ENCODE assay signal across 40 mouse cellular contexts in the genomic region with DNA sequence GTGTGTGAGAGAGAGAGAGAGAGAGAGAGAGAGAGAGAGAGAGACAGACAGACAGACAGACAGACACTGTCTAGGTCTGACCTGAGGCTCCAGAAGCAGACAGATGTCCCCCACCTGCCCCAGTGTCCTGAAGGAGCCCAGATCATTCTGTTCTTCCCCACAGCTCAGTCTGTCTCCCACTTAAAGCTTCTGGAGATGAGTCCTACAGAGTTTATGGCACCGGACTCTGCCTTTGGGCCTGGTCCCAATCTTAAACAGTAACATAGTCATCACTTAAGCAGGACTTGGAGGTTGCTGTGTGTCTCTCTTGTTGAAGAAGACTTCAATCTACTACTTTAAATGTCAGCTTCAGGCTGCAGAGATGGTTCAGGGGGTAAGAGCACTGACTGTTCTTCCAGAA. TPM values are rescaled to one million over a fixed set of nuclear protein-coding genes. Genes with fewer than 3 reads are reported as not detected.
"Had no signal": no experiment of that assay in that cellular context is flagged by ENCODE, and none has a peak within 500 bp of the region (broad histone marks: within the 10 kb centered on the region; RNA-seq: fewer than 3 reads in every experiment).

No protein-coding gene starts in this region.

- H3K36me3 ChIP-seq: limb, embryonic 10.5 days; limb, embryonic 12.5 days; limb, embryonic 13.5 days; lung, embryonic 15.5 days; midbrain, embryonic 10.5 days; midbrain, embryonic 12.5 days; midbrain, embryonic 15.5 days; neural tube, embryonic 12.5 days had no signal

- H3K27ac ChIP-seq: limb, embryonic 10.5 days; limb, embryonic 12.5 days; limb, embryonic 13.5 days; limb, embryonic 15.5 days; liver, embryonic 12.5 days; liver, embryonic 13.5 days; liver, embryonic 14.5 days; liver, embryonic 15.5 days; lung, embryonic 15.5 days; macrophage; midbrain, embryonic 10.5 days; midbrain, embryonic 12.5 days; midbrain, embryonic 13.5 days; midbrain, embryonic 15.5 days; neural tube, embryonic 12.5 days had no signal

- H3K4me3 ChIP-seq: limb, embryonic 10.5 days; limb, embryonic 12.5 days; limb, embryonic 13.5 days; limb, embryonic 15.5 days; liver, embryonic 12.5 days; liver, embryonic 13.5 days; liver, embryonic 15.5 days; lung, embryonic 15.5 days; megakaryocyte, embryonic 14.5 days; midbrain, embryonic 10.5 days; midbrain, embryonic 12.5 days; midbrain, embryonic 13.5 days; midbrain, embryonic 15.5 days; myocyte; neural tube, embryonic 12.5 days had no signal

- H3K27me3 ChIP-seq: limb, embryonic 12.5 days; limb, embryonic 13.5 days; limb, embryonic 15.5 days; liver, embryonic 12.5 days; liver, embryonic 13.5 days; liver, embryonic 15.5 days; lung, embryonic 15.5 days; megakaryocyte, embryonic 14.5 days; midbrain, embryonic 12.5 days; midbrain, embryonic 13.5 days; midbrain, embryonic 15.5 days; neural tube, embryonic 12.5 days had no signal

- H3K9me3 ChIP-seq: limb, embryonic 10.5 days; limb, embryonic 12.5 days; limb, embryonic 13.5 days; limb, embryonic 15.5 days; liver, embryonic 12.5 days; liver, embryonic 13.5 days; liver, embryonic 15.5 days; lung, embryonic 15.5 days; megakaryocyte, embryonic 14.5 days; midbrain, embryonic 10.5 days; midbrain, embryonic 12.5 days; midbrain, embryonic 13.5 days; midbrain, embryonic 15.5 days; neural tube, embryonic 12.5 days had no signal

- H3K4me1 ChIP-seq: limb, embryonic 10.5 days; limb, embryonic 12.5 days; limb, embryonic 13.5 days; limb, embryonic 15.5 days; liver, embryonic 12.5 days; liver, embryonic 13.5 days; liver, embryonic 15.5 days; lung, embryonic 15.5 days; midbrain, embryonic 10.5 days; midbrain, embryonic 12.5 days; midbrain, embryonic 13.5 days; midbrain, embryonic 15.5 days; neural tube, embryonic 12.5 days had no signal

RNA-seq across cellular contexts. Expression of a gene that starts 38.3 kb away (rescaled TPM):
- total RNA-seq: left cerebral cortex, postnatal 10 days; left cerebral cortex, postnatal 14 days; left cerebral cortex, postnatal 25 days; left cerebral cortex, postnatal 36 days; left cerebral cortex, postnatal 4 days; liver, adult 2 months; megakaryocyte progenitor cell, adult 5-6 weeks; megakaryocyte, adult 5-6 weeks; midbrain, postnatal 0 days; monocyte, adult 5-6 weeks had no signal
- polyA plus RNA-seq: limb, embryonic 10.5 days; limb, embryonic 11.5 days; limb, embryonic 12.5 days; limb, embryonic 13.5 days; limb, embryonic 14.5 days; limb, embryonic 15.5 days; liver, adult 2 months; liver, embryonic 11.5 days; liver, embryonic 12.5 days; liver, embryonic 13.5 days; liver, embryonic 14.5 days; liver, embryonic 15.5 days; liver, embryonic 16.5 days; liver, postnatal 0 days; lung, adult 2 months; lung, embryonic 14.5 days; lung, embryonic 15.5 days; lung, embryonic 16.5 days; lung, postnatal 0 days; macrophage; midbrain, embryonic 10.5 days; midbrain, embryonic 11.5 days; midbrain, embryonic 12.5 days; midbrain, embryonic 13.5 days; midbrain, embryonic 14.5 days; midbrain, embryonic 15.5 days; midbrain, embryonic 16.5 days; midbrain, postnatal 0 days; myocyte; neural tube, embryonic 11.5 days; neural tube, embryonic 12.5 days had no signal

RNA-seq across cellular contexts. Expression of a gene that starts 48.0 kb away (rescaled TPM):
- total RNA-seq: megakaryocyte progenitor cell, adult 5-6 weeks; monocyte, adult 5-6 weeks had no signal
- polyA plus RNA-seq: macrophage had no signal
